Mouse (Mus musculus): ENCODE data around the gene Adamtsl4. TPM values are rescaled to one million over a fixed set of nuclear protein-coding genes. Genes with fewer than 3 reads are reported as not detected.

Adamtsl4 gene
- total RNA-seq, 2 experiments from 2014 or later: not detected

GRCm38 (mm10) chr3:95650276-95651032 is 37.3 kb downstream of the Adamtsl4 start:
- ATAC-seq (replicated peaks; ENCODE audit: low FRiP score, poor library complexity, severe bottlenecking): no peak

DNA sequence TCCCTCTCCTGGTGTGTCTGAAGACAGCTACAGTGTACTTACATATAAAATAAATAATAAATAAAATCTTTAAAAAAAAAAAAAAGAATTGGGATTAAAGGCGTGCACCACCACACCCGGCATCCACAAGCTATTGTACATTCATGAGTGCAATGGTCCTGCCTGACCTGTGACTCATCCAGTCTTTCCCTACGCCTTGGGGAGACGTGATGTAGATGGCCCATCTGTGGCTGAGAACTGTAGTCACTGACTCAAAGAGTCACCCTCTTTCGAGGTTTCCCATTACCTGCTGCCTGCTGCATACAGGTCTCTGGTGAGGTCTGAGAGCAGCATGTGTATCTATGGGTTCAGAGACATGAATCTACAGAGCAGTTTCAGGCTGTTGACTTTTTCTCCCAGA is 39.7 kb downstream of the Adamtsl4 start:
- ATAC-seq (replicated peaks; ENCODE audit: low FRiP score, poor library complexity, severe bottlenecking): no peak

- peak; percentile 50 for ATAC-seq (replicated peaks; ENCODE audit: low FRiP score, poor library complexity, severe bottlenecking)
These were observed 42.1 kb downstream of the Adamtsl4 start for GRCm38 (mm10) chr3:95645313-95646235.

GRCm38 (mm10) chr3:95643097-95643496 is 44.6 kb downstream of the Adamtsl4 start:
- peak; percentile 63 for ATAC-seq (replicated peaks; ENCODE audit: low FRiP score, poor library complexity, severe bottlenecking)

- no peak for ATAC-seq (replicated peaks; ENCODE audit: low FRiP score, poor library complexity, severe bottlenecking)
These were observed 48.0 kb downstream of the Adamtsl4 start for GRCm38 (mm10) chr3:95639694-95640093.

- no peak for ATAC-seq (replicated peaks; ENCODE audit: low FRiP score, poor library complexity, severe bottlenecking)
These were observed 51.6 kb downstream of the Adamtsl4 start for GRCm38 (mm10) chr3:95636072-95636471.

DNA sequence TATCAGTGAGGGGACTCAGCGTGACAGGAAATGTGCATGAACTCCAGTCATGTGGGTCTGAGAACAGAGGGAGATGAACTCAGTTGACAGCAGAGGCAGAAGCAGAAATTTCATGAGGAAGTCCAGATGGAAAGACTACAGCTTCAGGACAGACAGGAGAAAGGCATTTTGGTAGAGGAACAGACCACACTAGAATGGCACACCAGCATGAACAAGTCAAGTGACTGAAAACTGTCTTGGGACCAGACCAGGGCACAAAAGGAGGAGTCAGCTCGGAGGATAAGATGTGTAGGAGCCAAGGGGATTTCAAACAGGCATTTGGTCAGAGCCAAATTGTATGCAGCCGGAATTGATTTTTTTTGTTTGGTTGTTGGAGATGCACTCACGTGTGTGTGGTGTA is 52.1 kb downstream of the Adamtsl4 start:
- no peak for ATAC-seq (replicated peaks; ENCODE audit: low FRiP score, poor library complexity, severe bottlenecking)

DNA sequence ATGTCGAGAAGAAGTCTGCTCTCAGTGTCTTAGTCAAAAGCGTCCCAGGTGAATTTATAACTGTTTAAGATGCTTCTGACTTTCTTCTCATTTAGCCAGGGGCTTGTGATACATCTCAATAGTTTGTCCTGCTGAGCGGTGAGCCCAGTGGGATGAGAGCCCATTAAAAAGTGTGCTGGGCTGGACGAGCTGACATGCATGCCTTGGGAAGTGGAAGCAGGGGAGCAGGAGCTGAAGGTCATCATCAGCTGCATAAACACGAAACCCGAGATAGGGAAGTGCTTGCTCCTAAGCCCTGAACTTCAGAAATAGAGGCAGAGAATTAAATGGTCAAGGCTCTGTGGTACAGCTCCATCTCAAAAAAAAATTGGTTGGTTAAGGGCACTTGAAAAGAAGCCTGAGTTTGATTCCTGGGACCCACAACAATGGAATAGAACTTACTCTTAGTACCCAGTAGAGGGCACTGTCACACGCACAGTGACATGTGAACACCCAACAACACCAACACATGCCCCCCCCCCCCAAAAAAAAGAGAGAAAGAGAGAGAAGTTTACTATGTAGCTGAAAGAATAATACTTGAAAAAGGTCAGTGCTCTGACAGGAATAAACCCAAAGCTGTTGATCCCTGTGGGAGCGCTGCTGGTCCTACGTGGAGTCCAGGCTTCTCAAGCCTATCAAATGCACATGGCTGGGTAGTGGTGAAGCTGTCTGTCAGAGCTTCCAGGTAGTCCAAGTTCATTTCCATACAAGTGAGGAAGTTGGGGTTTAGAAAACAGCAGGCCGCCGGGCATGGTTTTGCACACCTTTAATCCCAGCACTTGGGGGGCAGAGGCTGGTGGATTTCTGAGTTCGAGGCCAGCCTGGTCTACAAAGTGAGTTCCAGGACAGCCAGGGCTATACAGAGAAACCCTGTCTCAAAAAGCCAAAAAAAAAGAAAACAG is 54.8 kb downstream of the Adamtsl4 start:
- ATAC-seq (replicated peaks; ENCODE audit: low FRiP score, poor library complexity, severe bottlenecking): peak; percentile 54; the same call in 1 of the 2 replicates

GRCm38 (mm10) chr3:95631304-95631703 is 56.4 kb downstream of the Adamtsl4 start:
- ATAC-seq (replicated peaks; ENCODE audit: low FRiP score, poor library complexity, severe bottlenecking): no peak

GRCm38 (mm10) chr3:95630856-95631255 is 56.9 kb downstream of the Adamtsl4 start:
- ATAC-seq (replicated peaks; ENCODE audit: low FRiP score, poor library complexity, severe bottlenecking): no peak

- no peak for ATAC-seq (replicated peaks; ENCODE audit: low FRiP score, poor library complexity, severe bottlenecking)
These were observed 58.0 kb downstream of the Adamtsl4 start for GRCm38 (mm10) chr3:95629755-95630154.

- ATAC-seq (replicated peaks; ENCODE audit: low FRiP score, poor library complexity, severe bottlenecking): no peak
These were observed 60.0 kb downstream of the Adamtsl4 start for GRCm38 (mm10) chr3:95627763-95628162.

Other genes with a start within 250 kb of the Adamtsl4 start
- gene Ctsk, start 188.7 kb downstream of the Adamtsl4 start, total RNA-seq (2015; ENCODE audit: low replicate concordance): 5.2 TPM in 1 of 2 replicates, not detected in the other
- 1.0 TPM in 1 of 2 replicates, not detected in the other for gene Ctsk, start 188.7 kb downstream of the Adamtsl4 start, total RNA-seq (2017; ENCODE audit: low replicate concordance)
- gene Ctss, start 161.1 kb downstream of the Adamtsl4 start, total RNA-seq (2015; ENCODE audit: low replicate concordance): 96.5 and 125 TPM in 2 replicates
- gene Ctss, start 161.1 kb downstream of the Adamtsl4 start, total RNA-seq (2017; ENCODE audit: low replicate concordance): 142 and 143 TPM in 2 replicates
- gene Hormad1, start 128.2 kb downstream of the Adamtsl4 start, total RNA-seq (2015; ENCODE audit: low replicate concordance): not detected in 2 replicates
- gene Hormad1, start 128.2 kb downstream of the Adamtsl4 start, total RNA-seq (2017; ENCODE audit: low replicate concordance): not detected in 2 replicates
- gene Golph3l, start 99.0 kb downstream of the Adamtsl4 start, total RNA-seq (2015; ENCODE audit: low replicate concordance): 73.8 and 84.0 TPM in 2 replicates
- 115 and 116 TPM in 2 replicates for gene Golph3l, start 99.0 kb downstream of the Adamtsl4 start, total RNA-seq (2017; ENCODE audit: low replicate concordance)
- gene Ensa, start 62.9 kb downstream of the Adamtsl4 start, total RNA-seq (2015; ENCODE audit: low replicate concordance): 30.9 and 34.1 TPM in 2 replicates
- gene Ensa, start 62.9 kb downstream of the Adamtsl4 start, total RNA-seq (2017; ENCODE audit: low replicate concordance): 52.8 and 58.1 TPM in 2 replicates
- 83.2 and 113 TPM in 2 replicates for gene Mcl1, start 29.1 kb downstream of the Adamtsl4 start, total RNA-seq (2015; ENCODE audit: low replicate concordance)
- 70.6 and 76.3 TPM in 2 replicates for gene Mcl1, start 29.1 kb downstream of the Adamtsl4 start, total RNA-seq (2017; ENCODE audit: low replicate concordance)
- gene Ecm1, start 51.7 kb upstream of the Adamtsl4 start, total RNA-seq (2015; ENCODE audit: low replicate concordance): not detected in 2 replicates
- 0.42 and 1.1 TPM in 2 replicates for gene Ecm1, start 51.7 kb upstream of the Adamtsl4 start, total RNA-seq (2017; ENCODE audit: low replicate concordance)
- gene Tars2, start 72.3 kb upstream of the Adamtsl4 start, total RNA-seq (2015; ENCODE audit: low replicate concordance): 3.7 and 15.3 TPM in 2 replicates
- 3.1 and 7.2 TPM in 2 replicates for gene Tars2, start 72.3 kb upstream of the Adamtsl4 start, total RNA-seq (2017; ENCODE audit: low replicate concordance)
- gene Rprd2, start 130.9 kb upstream of the Adamtsl4 start, total RNA-seq (2015; ENCODE audit: low replicate concordance): 26.7 and 30.7 TPM in 2 replicates
- 12.4 and 14.9 TPM in 2 replicates for gene Rprd2, start 130.9 kb upstream of the Adamtsl4 start, total RNA-seq (2017; ENCODE audit: low replicate concordance)
- 6.0 and 12.5 TPM in 2 replicates for gene Prpf3, start 168.0 kb upstream of the Adamtsl4 start, total RNA-seq (2015; ENCODE audit: low replicate concordance)
- 14.6 and 21.2 TPM in 2 replicates for gene Prpf3, start 168.0 kb upstream of the Adamtsl4 start, total RNA-seq (2017; ENCODE audit: low replicate concordance)
- gene Mrps21, start 183.6 kb upstream of the Adamtsl4 start, total RNA-seq (2015; ENCODE audit: low replicate concordance): 35.5 and 95.7 TPM in 2 replicates
- 87.3 and 106 TPM in 2 replicates for gene Mrps21, start 183.6 kb upstream of the Adamtsl4 start, total RNA-seq (2017; ENCODE audit: low replicate concordance)
- gene Ciart, start 194.3 kb upstream of the Adamtsl4 start, total RNA-seq (2015; ENCODE audit: low replicate concordance): not detected in 2 replicates
- gene Ciart, start 194.3 kb upstream of the Adamtsl4 start, total RNA-seq (2017; ENCODE audit: low replicate concordance): not detected in 2 replicates
- gene BC028528, start 204.1 kb upstream of the Adamtsl4 start, total RNA-seq (2015; ENCODE audit: low replicate concordance): 19.0 and 37.9 TPM in 2 replicates
- 7.0 and 15.9 TPM in 2 replicates for gene BC028528, start 204.1 kb upstream of the Adamtsl4 start, total RNA-seq (2017; ENCODE audit: low replicate concordance)
- gene Aph1a, start 206.1 kb upstream of the Adamtsl4 start, total RNA-seq (2015; ENCODE audit: low replicate concordance): 8.8 and 13.1 TPM in 2 replicates
- gene Aph1a, start 206.1 kb upstream of the Adamtsl4 start, total RNA-seq (2017; ENCODE audit: low replicate concordance): 6.1 and 9.8 TPM in 2 replicates
- not detected in 2 replicates for gene Car14, start 216.8 kb upstream of the Adamtsl4 start, total RNA-seq (2015; ENCODE audit: low replicate concordance)
- not detected in 2 replicates for gene Car14, start 216.8 kb upstream of the Adamtsl4 start, total RNA-seq (2017; ENCODE audit: low replicate concordance)
- gene Anp32e, start 241.3 kb upstream of the Adamtsl4 start, total RNA-seq (2015; ENCODE audit: low replicate concordance): 37.6 and 46.3 TPM in 2 replicates
- gene Anp32e, start 241.3 kb upstream of the Adamtsl4 start, total RNA-seq (2017; ENCODE audit: low replicate concordance): 212 and 278 TPM in 2 replicates

All from erythroblast, adult 5-6 weeks (primary cell).